Mouse (Mus musculus) liver, embryonic 12.5 days (tissue): ENCODE data around the gene Tcp11l2. TPM values are rescaled to one million over a fixed set of nuclear protein-coding genes. Genes with fewer than 3 reads are reported as not detected.

Experiments used
- ATAC-seq: fragments of 200-750 bp; cut with Nextera tagmentation; 2 replicates; pipeline ENCODE4 v1.8.0; 2017; ENCODE audit warnings: moderate number of reproducible peaks, mild to moderate bottlenecking, moderate library complexity
- H3K27ac ChIP-seq: fragments of 300-500 bp; sonication (generic); 2 replicates; pipeline ENCODE4 v1.5.1; 2016; ENCODE audit warnings: mild to moderate bottlenecking
- H3K27me3 ChIP-seq: fragments of 300-500 bp; sonication (generic); replicated peaks from 2 replicates; pipeline ENCODE4 v1.6.1; 2016; ENCODE audit warnings: mild to moderate bottlenecking, moderate library complexity
- H3K36me3 ChIP-seq: fragments of 300-500 bp; sonication (generic); 2 replicates; pipeline ENCODE4 v1.6.1; 2016; ENCODE audit warnings: mild to moderate bottlenecking, moderate library complexity
- H3K4me1 ChIP-seq: fragments of 300-500 bp; sonication (generic); 2 replicates; pipeline ENCODE4 v1.6.1; 2016
- H3K4me2 ChIP-seq: fragments of 300-500 bp; sonication (generic); 2 replicates; pipeline ENCODE4 v1.6.1; 2016; ENCODE audit warnings: mild to moderate bottlenecking, moderate library complexity
- H3K4me3 ChIP-seq: fragments of 300-500 bp; sonication (generic); 2 replicates; pipeline ENCODE4 v1.5.1; 2016; ENCODE audit warnings: mild to moderate bottlenecking, moderate library complexity
- H3K9ac ChIP-seq: fragments of 300-500 bp; sonication (generic); 2 replicates; pipeline ENCODE4 v1.6.1; 2016; ENCODE audit warnings: mild to moderate bottlenecking, moderate library complexity
- H3K9me3 ChIP-seq: fragments of 300-500 bp; sonication (generic); replicated peaks from 2 replicates; pipeline ENCODE4 v1.6.1; 2016; ENCODE audit warnings: mild to moderate bottlenecking, moderate library complexity
- WGBS: fragments of 180-500 bp; shearing (Covaris S2); methylation state at CpG from one replicate; pipeline ENCODE4 v1.1.7; 2016; ENCODE audit not compliant: insufficient replicate concordance; 5-methylcytosine and 5-hydroxymethylcytosine counted together
- polyA plus RNA-seq: library from polyadenylated mRNA; unstranded; fragments of >200 nt; fragmentation: Nextera tagmentation; extraction: Ambion mirVana; gene quantifications from 2 replicates; pipeline ENCODE4 v1.2.1, GENCODE M21; 2016

The Tcp11l2 gene
- polyA plus RNA-seq, 1 experiment from 2014 or later, result 28.7 TPM

DNA sequence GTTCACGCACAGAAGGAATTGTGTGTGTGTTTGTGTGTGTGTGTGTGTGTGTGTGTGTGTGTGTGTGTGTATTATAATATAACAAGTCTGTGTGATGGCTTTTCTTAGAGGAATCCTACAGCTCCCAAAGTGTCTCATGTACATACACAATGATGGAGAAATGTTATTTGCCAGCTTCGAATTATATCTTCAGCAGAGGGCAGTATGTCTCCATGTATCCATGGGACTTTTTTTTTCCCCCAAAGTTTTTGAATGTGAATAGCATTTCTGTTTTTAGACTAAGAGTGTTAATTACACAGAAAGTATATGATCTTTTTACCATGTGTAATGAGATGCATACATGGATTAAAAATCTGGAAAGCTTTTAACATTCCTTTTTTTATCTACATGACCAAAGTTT, 65.2 kb downstream of the Tcp11l2 start:
- Histone ChIP-seq H3K4me3 (no peak overlapping the region), H3K9ac (no peak overlapping the region), H3K4me1 (peaks cover 27% of the 10 kb centered on the region), H3K9me3 (no peaks in the 10 kb centered on the region), H3K27me3 (no peaks in the 10 kb centered on the region), H3K36me3 (peaks cover 71% of the 10 kb centered on the region), H3K4me2 (no peak overlapping the region), H3K27ac (no peak overlapping the region)
- no peak for ATAC-seq
- WGBS, result 73% methylated on average over 2 of the region's 2 CpGs

- H3K4me2 ChIP-seq, result no peak overlapping the region
- peaks cover 70% of the 10 kb centered on the region for H3K36me3 ChIP-seq
- H3K9me3 ChIP-seq, result no peaks in the 10 kb centered on the region
- H3K9ac ChIP-seq, result no peak overlapping the region
- WGBS, result 81% methylated on average over 8 of the region's 8 CpGs
- H3K4me1 ChIP-seq, result peaks cover 26% of the 10 kb centered on the region
- no peaks in the 10 kb centered on the region for H3K27me3 ChIP-seq
- H3K27ac ChIP-seq, result no peak overlapping the region
- no peak for ATAC-seq
- no peak overlapping the region for H3K4me3 ChIP-seq
These were observed 69.5 kb downstream of the Tcp11l2 start for GRCm38 (mm10) chr10:84645940-84646339.

- Histone ChIP-seq H3K9me3 (no peaks in the 10 kb centered on the region), H3K27ac (peak overlapping the region; percentile 40; the same call in 1 of the 2 replicates), H3K9ac (no peak overlapping the region), H3K4me3 (no peak overlapping the region), H3K27me3 (no peaks in the 10 kb centered on the region), H3K36me3 (peaks cover 69% of the 10 kb centered on the region), H3K4me2 (no peak overlapping the region), H3K4me1 (peaks cover 26% of the 10 kb centered on the region)
- ATAC-seq, result no peak
- WGBS, result 68% methylated on average over 12 of the region's 12 CpGs
These were observed 70.2 kb downstream of the Tcp11l2 start for GRCm38 (mm10) chr10:84646506-84647102.

GRCm38 (mm10) chr10:84647264-84647663, 70.8 kb downstream of the Tcp11l2 start:
- Histone ChIP-seq H3K27ac (0 out of 2 replicates have a peak overlapping the region, but pooled peaks have one; percentile 40), H3K4me1 (peaks cover 26% of the 10 kb centered on the region), H3K9me3 (no peaks in the 10 kb centered on the region), H3K9ac (no peak overlapping the region), H3K27me3 (no peaks in the 10 kb centered on the region), H3K36me3 (peaks cover 73% of the 10 kb centered on the region), H3K4me3 (no peak overlapping the region), H3K4me2 (no peak overlapping the region)
- no peak for ATAC-seq
- 67% methylated on average over 5 of the region's 5 CpGs for WGBS

DNA sequence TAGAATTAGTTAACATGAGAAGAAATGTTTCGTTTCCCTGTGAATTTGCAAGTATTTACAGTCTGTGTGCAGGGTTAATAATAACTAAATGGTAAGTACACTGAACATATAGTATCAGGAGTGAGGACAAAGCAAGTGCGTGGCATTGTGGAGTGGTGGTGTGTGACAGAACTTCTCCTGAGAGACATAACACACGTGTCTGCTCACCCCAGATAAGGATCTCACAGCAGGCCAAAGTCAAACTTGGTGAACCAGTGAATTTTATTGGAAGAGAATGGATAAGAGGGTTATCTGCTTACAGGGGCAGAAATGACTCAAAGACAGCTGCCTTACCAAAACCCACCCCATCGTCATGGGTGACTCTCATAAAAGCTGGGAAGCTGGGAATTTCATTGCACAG, 72.5 kb downstream of the Tcp11l2 start:
- Histone ChIP-seq H3K9me3 (no peaks in the 10 kb centered on the region), H3K27me3 (no peaks in the 10 kb centered on the region), H3K27ac (no peak overlapping the region), H3K4me2 (no peak overlapping the region), H3K36me3 (peaks cover 72% of the 10 kb centered on the region), H3K4me1 (peaks cover 26% of the 10 kb centered on the region), H3K9ac (no peak overlapping the region), H3K4me3 (no peak overlapping the region)
- WGBS, result 43% methylated on average over 4 of the region's 4 CpGs
- ATAC-seq, result no peak

DNA sequence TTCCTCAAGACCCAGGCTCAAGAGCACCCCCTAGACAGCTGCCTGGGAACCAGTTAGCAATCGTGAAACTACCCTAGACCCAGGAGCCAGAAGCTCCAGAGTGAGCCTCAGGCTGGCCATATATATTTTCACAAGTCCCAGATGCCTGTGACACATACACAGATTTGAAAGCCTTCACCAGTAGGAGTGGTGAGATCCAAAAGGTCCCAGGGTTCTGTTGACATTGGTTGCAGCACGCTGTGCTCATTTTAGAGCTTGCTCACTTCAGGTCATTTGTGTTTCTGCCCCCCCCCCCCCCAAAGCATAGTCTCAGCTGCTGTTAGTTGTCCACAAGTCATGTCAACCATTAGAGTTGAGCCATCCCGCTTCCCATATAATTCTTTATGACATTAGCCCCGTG, 77.6 kb downstream of the Tcp11l2 start:
- WGBS, result 77% methylated on average over 4 of the region's 4 CpGs
- no peak overlapping the region for H3K9ac ChIP-seq
- peaks cover 60% of the 10 kb centered on the region for H3K36me3 ChIP-seq
- no peak overlapping the region for H3K4me3 ChIP-seq
- no peak overlapping the region for H3K27ac ChIP-seq
- no peaks in the 10 kb centered on the region for H3K27me3 ChIP-seq
- no peak overlapping the region for H3K4me2 ChIP-seq
- H3K9me3 ChIP-seq, result no peaks in the 10 kb centered on the region
- peaks cover 11% of the 10 kb centered on the region for H3K4me1 ChIP-seq
- no peak for ATAC-seq

GRCm38 (mm10) chr10:84654731-84655130, 78.3 kb downstream of the Tcp11l2 start:
- no peak overlapping the region for H3K9ac ChIP-seq
- no peaks in the 10 kb centered on the region for H3K27me3 ChIP-seq
- no peak overlapping the region for H3K4me3 ChIP-seq
- peaks cover 59% of the 10 kb centered on the region for H3K36me3 ChIP-seq
- no peaks in the 10 kb centered on the region for H3K9me3 ChIP-seq
- 77% methylated on average over 4 of the region's 4 CpGs for WGBS
- peaks cover 6% of the 10 kb centered on the region; the same call in 1 of the 2 replicates for H3K4me1 ChIP-seq
- H3K4me2 ChIP-seq, result no peak overlapping the region
- H3K27ac ChIP-seq, result no peak overlapping the region
- ATAC-seq, result no peak

DNA sequence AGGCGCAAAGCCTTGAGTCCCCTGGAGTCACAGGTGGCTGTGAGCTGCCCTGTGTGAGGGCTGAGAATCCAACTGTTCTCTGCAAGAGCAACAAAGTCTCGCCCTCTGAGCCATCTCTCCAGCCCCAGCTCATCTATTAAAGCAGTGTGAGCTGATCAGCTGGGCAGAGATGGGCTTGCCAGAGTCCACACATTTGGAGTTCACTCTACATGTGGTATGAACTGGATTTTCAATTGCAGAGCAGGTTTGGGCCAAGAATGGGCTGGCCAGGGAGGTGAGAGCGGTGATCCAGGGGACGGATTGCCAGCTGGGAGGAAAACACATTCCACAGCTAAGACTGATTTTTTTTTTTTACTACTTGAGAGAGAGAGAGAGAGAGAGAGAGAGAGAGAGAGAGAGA, 80.2 kb downstream of the Tcp11l2 start:
- Histone ChIP-seq H3K4me2 (no peak overlapping the region), H3K36me3 (peaks cover 61% of the 10 kb centered on the region), H3K4me3 (no peak overlapping the region), H3K27me3 (no peaks in the 10 kb centered on the region), H3K9me3 (no peaks in the 10 kb centered on the region), H3K27ac (no peak overlapping the region), H3K4me1 (no peaks in the 10 kb centered on the region; the same call in 1 of the 2 replicates), H3K9ac (no peak overlapping the region)
- 72% methylated on average over 4 of the region's 4 CpGs for WGBS
- ATAC-seq, result no peak

DNA sequence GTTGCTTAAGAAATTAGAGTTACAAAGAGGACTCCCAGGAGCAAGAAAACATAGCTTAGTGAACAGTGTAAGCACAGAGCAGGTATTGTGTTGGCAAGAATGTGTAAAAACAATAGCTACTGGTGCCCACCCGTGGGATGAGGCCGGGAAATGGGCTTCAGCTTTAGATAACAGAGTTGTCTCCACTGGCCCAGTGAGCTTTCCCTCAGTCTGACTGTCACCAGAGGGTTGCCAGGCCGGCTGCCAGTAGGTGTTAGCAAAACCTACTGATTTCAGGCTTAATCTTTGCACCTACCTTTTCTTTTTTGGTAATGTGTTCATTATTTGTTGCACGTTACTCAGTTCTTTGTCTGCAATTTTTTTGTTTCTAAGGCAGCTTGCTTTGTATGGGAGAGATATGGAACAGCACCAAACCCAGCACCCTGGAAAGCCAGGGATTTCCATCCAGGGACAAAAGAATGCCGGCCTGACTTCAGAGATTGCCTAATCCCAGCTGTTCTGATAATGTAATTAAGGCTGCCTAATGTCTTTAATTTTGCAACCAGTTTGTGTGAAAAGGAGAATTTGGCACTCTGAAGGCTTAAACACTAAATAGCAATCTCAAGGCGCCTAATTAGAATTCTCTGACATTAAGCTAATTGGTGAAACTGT, 81.1 kb downstream of the Tcp11l2 start:
- no peak for ATAC-seq
- peaks cover 62% of the 10 kb centered on the region for H3K36me3 ChIP-seq
- H3K9ac ChIP-seq, result no peak overlapping the region
- H3K4me2 ChIP-seq, result no peak overlapping the region
- no peak overlapping the region for H3K27ac ChIP-seq
- no peak overlapping the region for H3K4me3 ChIP-seq
- H3K27me3 ChIP-seq, result no peaks in the 10 kb centered on the region
- 51% methylated on average over 6 of the region's 6 CpGs for WGBS
- H3K9me3 ChIP-seq, result no peaks in the 10 kb centered on the region
- H3K4me1 ChIP-seq, result no peaks in the 10 kb centered on the region; the same call in 1 of the 2 replicates

DNA sequence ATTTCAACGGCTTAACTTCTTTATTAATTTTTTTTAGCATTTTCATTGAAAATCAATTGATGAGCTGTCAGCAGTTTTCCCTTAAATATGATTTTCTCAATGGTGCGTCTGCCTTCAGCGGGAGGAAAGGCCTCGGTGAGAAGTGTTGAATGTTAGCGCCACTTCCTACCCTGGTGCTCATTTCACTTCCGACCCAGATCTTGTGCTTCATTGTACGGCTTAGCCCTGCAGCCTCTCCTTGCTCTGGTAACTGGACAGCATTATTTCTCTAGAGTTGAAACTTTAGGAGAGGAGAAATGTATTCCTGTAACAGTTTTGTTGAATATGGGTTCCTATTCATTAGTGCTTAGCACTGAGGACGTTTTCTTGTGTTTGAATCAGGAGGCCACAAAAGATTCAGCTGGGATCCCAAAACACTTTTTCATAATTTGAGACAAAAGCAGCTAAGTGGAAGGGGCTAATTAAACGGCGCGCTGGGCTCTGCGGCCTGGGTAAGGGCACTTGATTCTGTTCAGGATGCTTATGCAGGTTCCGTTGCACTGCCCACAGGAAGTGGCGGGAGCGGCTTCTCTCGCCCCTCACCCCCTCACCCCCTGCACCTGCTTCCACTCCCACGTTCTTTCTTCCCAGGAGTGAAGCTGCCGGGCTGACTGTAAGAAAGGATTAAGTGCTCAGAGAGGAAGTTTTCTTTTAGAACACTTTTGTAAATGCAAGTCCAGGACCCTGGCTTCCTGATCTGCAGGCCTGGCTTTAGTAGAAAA, 81.8 kb downstream of the Tcp11l2 start:
- Histone ChIP-seq H3K4me1 (no peaks in the 10 kb centered on the region; the same call in 1 of the 2 replicates), H3K27ac (no peak overlapping the region; the same call in 1 of the 2 replicates), H3K27me3 (no peaks in the 10 kb centered on the region), H3K4me2 (no peak overlapping the region), H3K4me3 (no peak overlapping the region), H3K36me3 (peaks cover 58% of the 10 kb centered on the region), H3K9ac (no peak overlapping the region), H3K9me3 (no peaks in the 10 kb centered on the region)
- no peak for ATAC-seq
- 42% methylated on average over 18 of the region's 18 CpGs for WGBS

GRCm38 (mm10) chr10:84659281-84659680, 82.9 kb downstream of the Tcp11l2 start:
- no peak overlapping the region for H3K4me2 ChIP-seq
- no peak overlapping the region for H3K9ac ChIP-seq
- no peaks in the 10 kb centered on the region; the same call in 1 of the 2 replicates for H3K4me1 ChIP-seq
- peaks cover 53% of the 10 kb centered on the region for H3K36me3 ChIP-seq
- 74% methylated on average over 3 of the region's 3 CpGs for WGBS
- ATAC-seq, result no peak
- H3K27ac ChIP-seq, result no peak overlapping the region
- no peaks in the 10 kb centered on the region for H3K9me3 ChIP-seq
- no peaks in the 10 kb centered on the region for H3K27me3 ChIP-seq
- H3K4me3 ChIP-seq, result no peak overlapping the region

DNA sequence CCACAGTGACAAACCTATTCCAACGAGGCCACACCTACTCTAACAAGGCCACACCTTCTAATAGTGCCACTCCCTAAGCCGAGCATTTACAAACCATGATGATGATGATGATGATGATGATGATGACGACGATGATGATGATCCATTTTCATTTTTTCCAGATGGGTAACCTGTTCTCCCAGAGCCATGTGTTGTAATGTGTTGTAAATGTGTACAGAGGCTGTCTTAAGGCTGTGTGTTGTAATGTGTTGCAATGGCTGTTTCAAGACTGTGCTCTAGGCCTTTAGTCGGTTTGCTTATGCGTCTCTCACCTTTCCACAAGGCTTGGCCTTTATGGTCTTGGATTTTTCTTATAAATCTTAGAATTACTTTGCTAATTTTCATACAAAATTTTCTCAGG, 85.7 kb downstream of the Tcp11l2 start:
- no peaks in the 10 kb centered on the region for H3K27me3 ChIP-seq
- no peak for ATAC-seq
- no peak overlapping the region for H3K9ac ChIP-seq
- no peak overlapping the region for H3K27ac ChIP-seq
- H3K9me3 ChIP-seq, result no peaks in the 10 kb centered on the region
- WGBS, result 89% methylated on average over 6 of the region's 6 CpGs
- H3K4me2 ChIP-seq, result no peak overlapping the region
- peaks cover 42% of the 10 kb centered on the region for H3K36me3 ChIP-seq
- H3K4me1 ChIP-seq, result no peaks in the 10 kb centered on the region; the same call in 1 of the 2 replicates
- no peak overlapping the region for H3K4me3 ChIP-seq
